Mouse (Mus musculus) ES-Bruce4 (cell line): ENCODE measurements around the gene Kmt5c. TPM values are rescaled to one million over a fixed set of nuclear protein-coding genes. Genes with fewer than 3 reads are reported as not detected.

ENCODE experiments used
- H3K27ac ChIP-seq: 2 replicates; pipeline ENCODE4 v1.5.1; 2012; ENCODE audit warnings: low read length, inconsistent platforms; ENCODE audit not compliant: insufficient read depth
- H3K27me3 ChIP-seq: 2 replicates; pipeline ENCODE4 v1.6.1; 2012; ENCODE audit warnings: mild to moderate bottlenecking, low read length, inconsistent platforms; ENCODE audit not compliant: control insufficient read depth, poor library complexity, insufficient read depth, severe bottlenecking
- H3K36me3 ChIP-seq: 2 replicates; pipeline ENCODE4 v1.6.1; 2012; ENCODE audit warnings: inconsistent platforms, mild to moderate bottlenecking, low read length, moderate library complexity; ENCODE audit not compliant: control insufficient read depth, poor library complexity, insufficient read depth, severe bottlenecking
- H3K4me1 ChIP-seq: one replicate; pipeline ENCODE4 v1.8.1; 2011; ENCODE audit warnings: low read length; ENCODE audit not compliant: control insufficient read depth, insufficient read depth
- H3K4me3 ChIP-seq: 2 replicates; pipeline ENCODE4 v1.5.1; 2011; ENCODE audit warnings: low read depth, mild to moderate bottlenecking, low read length
- H3K9ac ChIP-seq: 2 replicates; pipeline ENCODE4 v1.6.1; 2012; ENCODE audit warnings: low read depth, mild to moderate bottlenecking, inconsistent platforms; ENCODE audit not compliant: poor library complexity, severe bottlenecking
- H3K9me3 ChIP-seq: replicated peaks from 2 replicates; pipeline ENCODE4 v1.6.1; 2012; ENCODE audit warnings: mild to moderate bottlenecking, low read length, inconsistent platforms; ENCODE audit not compliant: control insufficient read depth, poor library complexity, insufficient read depth, severe bottlenecking
- CTCF ChIP-seq: IDR thresholded peaks from one replicate; pipeline ENCODE4 v1.8.1; 2011; ENCODE audit warnings: low read depth, low read length
- EP300 ChIP-seq: IDR thresholded peaks from 2 replicates; pipeline ENCODE4 v1.6.1; 2011; ENCODE audit warnings: low read depth, low read length; ENCODE audit not compliant: insufficient read depth
- POLR2A ChIP-seq: IDR thresholded peaks from one replicate; pipeline ENCODE4 v1.8.1; 2011; ENCODE audit warnings: low read length; ENCODE audit not compliant: insufficient read depth
- polyA plus RNA-seq: library from polyadenylated mRNA; stranded (reverse); fragments of >200 nt; gene quantifications from 2 replicates; pipeline ENCODE4 v1.2.4, GENCODE M21; 2011; ENCODE audit warnings: low read depth; ENCODE audit not compliant: missing spikeins, insufficient read depth, insufficient read length

Kmt5c gene
- polyA plus RNA-seq, 1 experiment, result 72.3 TPM

- Histone ChIP-seq H3K9me3 (no peaks in the 10 kb centered on the region), H3K36me3 (no peaks in the 10 kb centered on the region), H3K27me3 (no peaks in the 10 kb centered on the region), H3K27ac (no peak within 1 kb of the TSS), H3K4me3 (peak within 1 kb of the TSS; percentile 11; the same call in 1 of the 2 replicates), H3K4me1 (no peaks in the 10 kb centered on the region), H3K9ac (no peak within 1 kb of the TSS)
- TF ChIP-seq POLR2A (no peak), EP300 (no peak), CTCF (no peak)
Observed at GRCm38 (mm10) chr7:4771202-4771601, 31.3 kb downstream of the Kmt5c start, which contains the start of gene Fam71e2. Fam71e2 (minus strand) TSS chr7:4771302.

- H3K27me3 ChIP-seq, result no peaks in the 10 kb centered on the region
- H3K9me3 ChIP-seq, result no peaks in the 10 kb centered on the region
- no peaks in the 10 kb centered on the region for H3K36me3 ChIP-seq
- no peak for TF ChIP-seq POLR2A
- no peak for TF ChIP-seq EP300
- TF ChIP-seq CTCF, result no peak
- H3K4me1 ChIP-seq, result no peaks in the 10 kb centered on the region
- no peak overlapping the region for H3K27ac ChIP-seq
- H3K9ac ChIP-seq, result no peak overlapping the region
- no peak overlapping the region for H3K4me3 ChIP-seq
Observed at GRCm38 (mm10) chr7:4776131-4776530, 36.2 kb downstream of the Kmt5c start.

- Histone ChIP-seq H3K4me1 (no peaks in the 10 kb centered on the region), H3K4me3 (peak overlapping the region; percentile 66), H3K27ac (no peak overlapping the region), H3K27me3 (no peaks in the 10 kb centered on the region), H3K36me3 (no peaks in the 10 kb centered on the region), H3K9ac (peak overlapping the region; percentile 41), H3K9me3 (no peaks in the 10 kb centered on the region)
- TF ChIP-seq CTCF (no peak), POLR2A (no peak), EP300 (no peak)
Observed at GRCm38 (mm10) chr7:4776861-4777830, 37.2 kb downstream of the Kmt5c start.

GRCm38 (mm10) chr7:4777851-4778637, 38.1 kb downstream of the Kmt5c start:
- TF ChIP-seq EP300 (no peak), POLR2A (no peak), CTCF (no peak)
- Histone ChIP-seq H3K4me1 (no peaks in the 10 kb centered on the region), H3K36me3 (no peaks in the 10 kb centered on the region), H3K27ac (no peak overlapping the region), H3K9ac (no peak overlapping the region), H3K27me3 (no peaks in the 10 kb centered on the region), H3K4me3 (no peak overlapping the region), H3K9me3 (no peaks in the 10 kb centered on the region)

- Histone ChIP-seq H3K4me3 (no peak overlapping the region), H3K27me3 (no peaks in the 10 kb centered on the region), H3K27ac (no peak overlapping the region), H3K9me3 (no peaks in the 10 kb centered on the region), H3K4me1 (no peaks in the 10 kb centered on the region), H3K36me3 (no peaks in the 10 kb centered on the region), H3K9ac (no peak overlapping the region)
- TF ChIP-seq CTCF (no peak), EP300 (no peak), POLR2A (no peak)
Observed at GRCm38 (mm10) chr7:4779921-4780320, 40.0 kb downstream of the Kmt5c start.

GRCm38 (mm10) chr7:4782130-4782529, 42.2 kb downstream of the Kmt5c start:
- H3K36me3 ChIP-seq, result no peaks in the 10 kb centered on the region
- no peak overlapping the region for H3K4me3 ChIP-seq
- no peaks in the 10 kb centered on the region for H3K4me1 ChIP-seq
- no peaks in the 10 kb centered on the region for H3K9me3 ChIP-seq
- no peak overlapping the region for H3K9ac ChIP-seq
- no peaks in the 10 kb centered on the region for H3K27me3 ChIP-seq
- no peak overlapping the region for H3K27ac ChIP-seq
- no peak for TF ChIP-seq EP300
